Mouse (Mus musculus): Measurements from ENCODE around the gene Tmem63a.

DNA sequence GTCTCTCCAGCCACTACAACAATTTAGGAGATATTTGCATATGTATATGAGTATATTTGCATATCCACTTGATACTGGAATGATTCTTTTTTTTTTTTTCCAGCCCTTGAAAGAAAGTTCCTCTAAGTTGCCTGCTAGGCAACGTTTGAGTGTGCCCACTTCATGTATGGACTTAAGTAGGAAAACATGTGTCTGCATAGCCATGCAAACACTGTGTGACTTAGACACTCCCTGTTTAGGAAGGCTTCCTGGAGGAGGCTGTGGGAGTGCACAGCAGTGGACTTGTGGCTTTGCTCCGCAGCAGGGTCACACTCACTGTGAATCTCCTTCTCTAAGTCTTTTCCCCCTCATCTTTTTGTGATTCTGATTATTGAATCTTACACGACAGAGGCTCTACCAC lies 16.7 kb downstream of the Tmem63a start:
- no peak for TF ChIP-seq POLR2A (IDR thresholded peaks at IDR 0.05; ENCODE audit: extremely low read depth, insufficient read depth, low read length)
- no peak for TF ChIP-seq CTCF (IDR thresholded peaks at IDR 0.05; ENCODE audit: extremely low read depth, insufficient read depth, low read length)
